Mouse (Mus musculus) kidney, adult 2 months (tissue): Measurements from ENCODE around the gene Olfr693. TPM values are rescaled to one million over a fixed set of nuclear protein-coding genes. Genes with fewer than 3 reads are reported as not detected.

Experiments
- DNase-seq: peaks from one replicate; pipeline ENCODE4 v3.0.0; 2021
- H3K27ac ChIP-seq: fragments of 200-500 bp; 2 replicates; pipeline ENCODE4 v1.5.1; 2012; ENCODE audit warnings: low read depth, low read length, control low read depth, inconsistent platforms; ENCODE audit not compliant: insufficient read depth
- H3K27me3 ChIP-seq: fragments of 200-500 bp; replicated peaks from 2 replicates; pipeline ENCODE4 v1.6.1; 2012; ENCODE audit warnings: mild to moderate bottlenecking, moderate library complexity, low read length, inconsistent platforms; ENCODE audit not compliant: control insufficient read depth, insufficient read depth
- H3K36me3 ChIP-seq: fragments of 200-500 bp; 2 replicates; pipeline ENCODE4 v1.6.1; 2012; ENCODE audit warnings: mild to moderate bottlenecking, moderate library complexity, low read length, inconsistent platforms; ENCODE audit not compliant: control insufficient read depth, insufficient read depth
- H3K4me1 ChIP-seq: fragments of 200-500 bp; 2 replicates; pipeline ENCODE4 v1.6.1; 2011; ENCODE audit warnings: low read length; ENCODE audit not compliant: control insufficient read depth, insufficient read depth
- H3K4me3 ChIP-seq: fragments of 200-500 bp; 2 replicates; pipeline ENCODE4 v1.5.1; 2011; ENCODE audit warnings: mild to moderate bottlenecking, low read depth, low read length, control low read depth; ENCODE audit not compliant: insufficient read depth
- CTCF ChIP-seq: fragments of 200-500 bp; conservative IDR thresholded peaks from 2 replicates; pipeline ENCODE4 v1.5.1; 2011; ENCODE audit warnings: low read depth, mild to moderate bottlenecking, control low read depth, low read length, moderate library complexity, mixed read lengths; ENCODE audit not compliant: insufficient read depth, insufficient read length
- POLR2A ChIP-seq: fragments of 200-500 bp; IDR thresholded peaks from one replicate; pipeline ENCODE4 v1.6.1; 2011; ENCODE audit warnings: low read depth, low read length, control low read depth
- WGBS: fragments of 180-500 bp; shearing (Covaris S2); methylation state at CpG from one replicate; pipeline ENCODE4 v1.1.7; 2018; 5-methylcytosine and 5-hydroxymethylcytosine counted together
- polyA plus RNA-seq: library from polyadenylated mRNA; depleted of rRNA; stranded (reverse); fragments of >200 nt; gene quantifications from 2 replicates; pipeline ENCODE4 v1.2.3, GENCODE M21; 2012

Olfr693 gene
- polyA plus RNA-seq, 1 experiment, result not detected

DNA sequence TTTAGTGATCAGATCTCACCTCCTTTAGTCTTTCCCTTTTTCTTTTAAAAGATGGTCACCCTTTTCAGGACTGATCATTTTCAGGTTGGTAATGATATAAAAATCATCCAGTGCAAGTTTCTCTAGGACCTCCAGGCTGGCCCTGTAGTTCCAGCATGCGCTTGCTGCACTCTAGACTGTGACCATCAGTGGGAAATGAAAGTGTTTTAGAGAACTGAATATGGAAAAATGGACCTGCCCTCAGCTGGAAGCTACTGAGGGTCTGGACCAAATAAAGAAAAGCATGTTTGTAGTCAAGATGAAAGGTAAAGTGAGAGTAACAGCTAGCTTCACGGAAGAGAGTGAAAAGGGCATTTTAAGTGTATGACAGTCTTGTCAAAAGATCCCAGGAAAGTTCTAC lies 5.0 kb upstream of the Olfr693 start:
- TF ChIP-seq POLR2A (no peak), CTCF (no peak)

GRCm38 (mm10) chr7:106652344-106652652 lies 28.1 kb downstream of the Olfr693 start:
- H3K4me3 ChIP-seq, result no peak overlapping the region
- TF ChIP-seq CTCF (no peak), POLR2A (no peak)
- H3K27ac ChIP-seq, result no peak overlapping the region

More for the DNA sequence above, 5.0 kb upstream of the Olfr693 start:
- Histone ChIP-seq H3K4me3 (no peak overlapping the region), H3K27me3 (no peaks in the 10 kb centered on the region), H3K4me1 (no peaks in the 10 kb centered on the region), H3K36me3 (no peaks in the 10 kb centered on the region), H3K27ac (no peak overlapping the region)
- no peak for DNase-seq
- WGBS, result 80% methylated on average over 2 of the region's 2 CpGs

GRCm38 (mm10) chr7:106651555-106652343 lies 28.6 kb downstream of the Olfr693 start:
- Histone ChIP-seq H3K4me1 (no peaks in the 10 kb centered on the region), H3K36me3 (no peaks in the 10 kb centered on the region), H3K27me3 (no peaks in the 10 kb centered on the region), H3K4me3 (no peak overlapping the region), H3K27ac (no peak overlapping the region; the same call in 1 of the 2 replicates)
- no peak for TF ChIP-seq CTCF
- DNase-seq, result no peak

More at GRCm38 (mm10) chr7:106652344-106652652, 28.1 kb downstream of the Olfr693 start:
- Histone ChIP-seq H3K36me3 (no peaks in the 10 kb centered on the region), H3K4me1 (no peaks in the 10 kb centered on the region), H3K27me3 (no peaks in the 10 kb centered on the region)
- DNase-seq, result no peak

- H3K4me3 ChIP-seq, result no peak overlapping the region
- no peaks in the 10 kb centered on the region for H3K27me3 ChIP-seq
- WGBS, result 78% methylated on average over 1 of the region's 1 CpGs
- H3K4me1 ChIP-seq, result no peaks in the 10 kb centered on the region
- no peak for DNase-seq
- TF ChIP-seq POLR2A (no peak), CTCF (no peak)
- H3K36me3 ChIP-seq, result no peaks in the 10 kb centered on the region
- H3K27ac ChIP-seq, result no peak overlapping the region
Measured at GRCm38 (mm10) chr7:106649774-106650173, 30.6 kb downstream of the Olfr693 start.

- no peak overlapping the region for H3K4me3 ChIP-seq
- no peaks in the 10 kb centered on the region for H3K36me3 ChIP-seq
- DNase-seq, result no peak
- TF ChIP-seq POLR2A (no peak), CTCF (no peak)
- H3K4me1 ChIP-seq, result no peaks in the 10 kb centered on the region
- 90% methylated on average over 1 of the region's 1 CpGs for WGBS
- H3K27me3 ChIP-seq, result no peaks in the 10 kb centered on the region
- H3K27ac ChIP-seq, result no peak overlapping the region
Measured at GRCm38 (mm10) chr7:106645261-106645660, 35.1 kb downstream of the Olfr693 start.

- DNase-seq, result peak; percentile 3
- Histone ChIP-seq H3K4me1 (no peaks in the 10 kb centered on the region), H3K27ac (no peak overlapping the region), H3K4me3 (no peak overlapping the region), H3K27me3 (no peaks in the 10 kb centered on the region), H3K36me3 (no peaks in the 10 kb centered on the region)
- 54% methylated on average over 3 of the region's 3 CpGs for WGBS
- TF ChIP-seq CTCF (no peak), POLR2A (no peak)
Measured at GRCm38 (mm10) chr7:106644222-106644870, 36.0 kb downstream of the Olfr693 start.

DNA sequence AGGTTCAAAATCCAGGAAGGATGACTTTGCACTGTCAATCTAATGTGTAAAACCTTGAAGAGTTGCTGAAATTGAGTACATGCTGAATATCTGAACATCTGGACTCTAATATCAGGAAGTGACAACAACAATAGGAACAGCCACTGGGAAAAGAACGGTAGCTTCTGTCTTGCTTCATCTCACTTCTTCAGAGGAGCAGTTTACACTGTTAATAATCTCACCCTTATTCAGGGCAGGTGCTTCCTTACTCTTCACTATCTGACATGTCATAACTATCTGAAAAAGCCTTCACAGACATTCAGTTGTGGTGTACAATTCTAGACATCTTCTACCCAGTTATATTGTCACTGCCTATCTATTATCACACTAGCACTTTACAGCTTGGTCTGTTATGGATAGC lies 39.5 kb downstream of the Olfr693 start:
- H3K36me3 ChIP-seq, result no peaks in the 10 kb centered on the region
- 52% methylated on average over 1 of the region's 1 CpGs for WGBS
- DNase-seq, result no peak
- no peak overlapping the region for H3K4me3 ChIP-seq
- H3K27me3 ChIP-seq, result no peaks in the 10 kb centered on the region
- no peak overlapping the region for H3K27ac ChIP-seq
- H3K4me1 ChIP-seq, result no peaks in the 10 kb centered on the region
- no peak for TF ChIP-seq POLR2A
- no peak for TF ChIP-seq CTCF
